Mouse (Mus musculus): ENCODE measurements around the gene Exoc4. TPM values are rescaled to one million over a fixed set of nuclear protein-coding genes. Genes with fewer than 3 reads are reported as not detected.

Exoc4 gene
- polyA plus RNA-seq, 1 experiment = 3.3 TPM

GRCm38 (mm10) chr6:33465392-33465791 lies 216.5 kb downstream of the Exoc4 start:
- H3K27ac ChIP-seq (ENCODE audit: insufficient read depth, low read depth, low read length) = no peak overlapping the region
- no peaks in the 10 kb centered on the region for H3K4me1 ChIP-seq (ENCODE audit: control insufficient read depth, insufficient read depth, insufficient read length, low read length)
- TF ChIP-seq POLR2A (IDR thresholded peaks at IDR 0.05; ENCODE audit: low read depth, low read length) (no peak), CTCF (IDR thresholded peaks at IDR 0.05; ENCODE audit: extremely low read depth, insufficient read length, insufficient replicate concordance, low read depth, low read length) (no peak)
- no peaks in the 10 kb centered on the region for H3K27me3 ChIP-seq (ENCODE audit: control insufficient read depth, insufficient read depth, low read length)
- 88% methylated on average over 3 of the region's 3 CpGs for whole genome bisulfite sequencing
- no peak overlapping the region for H3K4me3 ChIP-seq (ENCODE audit: low read depth, low read length)
- H3K36me3 ChIP-seq (ENCODE audit: control insufficient read depth, insufficient read depth, low read length) = no peaks in the 10 kb centered on the region

DNA sequence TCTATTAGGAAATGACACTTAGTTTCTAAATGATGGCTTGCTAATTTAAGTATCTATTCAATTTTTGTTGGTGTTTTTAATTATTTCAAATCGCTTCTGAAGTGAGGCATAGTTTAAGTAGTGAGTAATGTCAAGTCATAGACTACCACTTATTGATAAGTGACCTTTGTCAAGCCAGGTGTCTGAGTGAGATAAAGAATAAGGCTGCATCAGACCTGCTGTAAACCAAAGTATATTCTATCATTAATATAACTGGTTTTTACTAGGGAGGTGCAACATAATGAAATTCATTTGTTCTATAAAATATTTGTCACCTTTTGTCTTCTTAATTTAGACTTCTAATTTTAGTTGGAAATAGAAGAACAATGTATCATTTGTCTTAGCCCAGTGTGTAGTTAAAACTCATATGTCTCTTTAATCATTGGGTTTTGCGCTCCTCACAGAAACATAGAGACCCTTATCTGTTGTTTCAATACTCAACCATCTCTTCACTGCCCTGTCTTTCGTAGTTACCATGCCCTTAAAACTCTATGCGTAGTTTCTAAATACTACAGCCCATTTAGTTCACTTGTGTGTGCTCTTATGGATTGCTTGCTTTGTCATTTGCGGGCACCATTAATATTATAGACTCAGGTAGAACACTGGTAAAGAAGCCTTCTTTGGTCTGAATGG lies 217.4 kb downstream of the Exoc4 start:
- no peak overlapping the region for H3K4me3 ChIP-seq (ENCODE audit: low read depth, low read length)
- 81% methylated on average over 5 of the region's 5 CpGs for WGBS
- no peaks in the 10 kb centered on the region for H3K27me3 ChIP-seq (ENCODE audit: control insufficient read depth, insufficient read depth, low read length)
- H3K36me3 ChIP-seq (ENCODE audit: control insufficient read depth, insufficient read depth, low read length) = no peaks in the 10 kb centered on the region
- H3K4me1 ChIP-seq (ENCODE audit: control insufficient read depth, insufficient read depth, insufficient read length, low read length) = no peaks in the 10 kb centered on the region
- no peak for TF ChIP-seq POLR2A (IDR thresholded peaks at IDR 0.05; ENCODE audit: low read depth, low read length)
- TF ChIP-seq CTCF (IDR thresholded peaks at IDR 0.05; ENCODE audit: extremely low read depth, insufficient read length, insufficient replicate concordance, low read depth, low read length) = no peak
- no peak overlapping the region for H3K27ac ChIP-seq (ENCODE audit: insufficient read depth, low read depth, low read length)

DNA sequence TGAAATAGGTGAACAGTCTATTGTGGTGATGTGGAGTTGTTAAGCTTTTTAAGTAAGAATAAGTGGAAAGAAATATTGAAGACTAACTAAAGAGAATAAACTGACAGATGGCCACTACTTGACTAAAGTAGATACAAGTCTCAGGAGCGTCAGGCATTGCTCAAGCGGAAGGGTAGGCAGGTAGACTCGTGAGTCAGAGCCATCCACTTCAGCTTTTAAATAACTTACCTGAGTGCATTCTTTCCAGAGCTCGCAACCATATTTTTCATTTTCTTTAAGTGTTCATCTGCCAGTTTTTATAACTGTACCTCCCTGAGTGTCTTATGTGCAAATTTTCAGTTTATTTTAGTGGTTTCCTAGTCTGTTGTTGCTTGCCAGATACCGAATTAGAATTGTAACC lies 219.6 kb downstream of the Exoc4 start:
- TF ChIP-seq POLR2A (IDR thresholded peaks at IDR 0.05; ENCODE audit: low read depth, low read length) (no peak), CTCF (IDR thresholded peaks at IDR 0.05; ENCODE audit: extremely low read depth, insufficient read length, insufficient replicate concordance, low read depth, low read length) (no peak)
- WGBS = 90% methylated on average over 5 of the region's 5 CpGs

DNA sequence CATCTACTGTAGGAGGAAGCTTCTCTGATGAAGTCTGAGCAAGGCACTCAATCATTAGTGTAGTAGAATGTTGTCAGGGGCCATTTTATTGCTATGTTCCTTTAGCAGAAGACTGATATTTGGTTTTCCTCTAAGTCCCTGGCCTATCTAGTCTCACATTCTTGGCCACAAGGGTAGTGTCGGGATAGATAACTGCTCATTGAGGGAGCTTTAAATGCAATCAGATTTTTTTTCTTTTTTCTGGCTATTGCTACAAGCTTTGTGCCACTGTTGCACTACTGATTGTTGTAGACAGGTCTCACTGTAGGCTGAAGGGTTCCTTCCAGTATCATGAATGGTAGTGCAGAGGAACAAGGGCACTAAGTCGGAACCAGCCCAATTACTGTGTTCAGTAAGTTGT lies 227.2 kb downstream of the Exoc4 start:
- WGBS = 94% methylated on average over 2 of the region's 2 CpGs
- Histone ChIP-seq H3K27ac (ENCODE audit: insufficient read depth, low read depth, low read length) (no peak overlapping the region), H3K36me3 (ENCODE audit: control insufficient read depth, insufficient read depth, low read length) (no peaks in the 10 kb centered on the region), H3K4me3 (ENCODE audit: low read depth, low read length) (no peak overlapping the region), H3K4me1 (ENCODE audit: control insufficient read depth, insufficient read depth, insufficient read length, low read length) (no peaks in the 10 kb centered on the region), H3K27me3 (ENCODE audit: control insufficient read depth, insufficient read depth, low read length) (no peaks in the 10 kb centered on the region)
- TF ChIP-seq CTCF (IDR thresholded peaks at IDR 0.05; ENCODE audit: extremely low read depth, insufficient read length, insufficient replicate concordance, low read depth, low read length) (no peak), POLR2A (IDR thresholded peaks at IDR 0.05; ENCODE audit: low read depth, low read length) (no peak)

More for the DNA sequence above, 219.6 kb downstream of the Exoc4 start:
- H3K27ac ChIP-seq (ENCODE audit: insufficient read depth, low read depth, low read length) = no peak overlapping the region
- no peaks in the 10 kb centered on the region for H3K27me3 ChIP-seq (ENCODE audit: control insufficient read depth, insufficient read depth, low read length)
- H3K36me3 ChIP-seq (ENCODE audit: control insufficient read depth, insufficient read depth, low read length) = no peaks in the 10 kb centered on the region
- H3K4me1 ChIP-seq (ENCODE audit: control insufficient read depth, insufficient read depth, insufficient read length, low read length) = no peaks in the 10 kb centered on the region
- H3K4me3 ChIP-seq (ENCODE audit: low read depth, low read length) = no peak overlapping the region

DNA sequence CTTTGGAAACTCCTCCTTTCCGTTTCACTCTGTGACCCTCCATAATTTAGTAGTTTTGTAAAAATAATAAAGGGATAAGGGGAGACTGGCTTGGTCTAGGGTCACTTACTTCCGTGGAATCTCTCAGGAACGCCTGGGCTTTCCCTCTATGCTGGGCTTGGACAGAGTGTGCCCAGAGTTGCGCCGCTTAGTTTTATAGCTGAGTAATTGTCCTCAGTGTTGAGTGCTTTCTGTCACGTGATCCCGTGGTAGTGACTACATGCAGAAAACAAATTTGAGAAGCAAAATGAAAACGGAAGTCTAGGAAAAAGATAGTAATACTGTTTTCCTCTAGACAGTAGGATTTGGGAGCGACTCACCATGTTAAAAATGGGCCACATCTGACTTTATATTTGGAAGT lies 235.7 kb downstream of the Exoc4 start:
- Histone ChIP-seq H3K4me1 (ENCODE audit: control insufficient read depth, insufficient read depth, insufficient read length, low read length) (no peaks in the 10 kb centered on the region), H3K36me3 (ENCODE audit: control insufficient read depth, insufficient read depth, low read length) (no peaks in the 10 kb centered on the region), H3K27ac (ENCODE audit: insufficient read depth, low read depth, low read length) (no peak overlapping the region), H3K4me3 (ENCODE audit: low read depth, low read length) (no peak overlapping the region), H3K27me3 (ENCODE audit: control insufficient read depth, insufficient read depth, low read length) (no peaks in the 10 kb centered on the region)
- TF ChIP-seq POLR2A (IDR thresholded peaks at IDR 0.05; ENCODE audit: low read depth, low read length) (no peak), CTCF (IDR thresholded peaks at IDR 0.05; ENCODE audit: extremely low read depth, insufficient read length, insufficient replicate concordance, low read depth, low read length) (no peak)
- 84% methylated on average over 9 of the region's 9 CpGs for WGBS

GRCm38 (mm10) chr6:33489788-33490187 lies 240.9 kb downstream of the Exoc4 start:
- 94% methylated on average over 2 of the region's 2 CpGs for WGBS
- H3K27me3 ChIP-seq (ENCODE audit: control insufficient read depth, insufficient read depth, low read length) = no peaks in the 10 kb centered on the region
- TF ChIP-seq POLR2A (IDR thresholded peaks at IDR 0.05; ENCODE audit: low read depth, low read length) = no peak
- TF ChIP-seq CTCF (IDR thresholded peaks at IDR 0.05; ENCODE audit: extremely low read depth, insufficient read length, insufficient replicate concordance, low read depth, low read length) = no peak
- H3K36me3 ChIP-seq (ENCODE audit: control insufficient read depth, insufficient read depth, low read length) = no peaks in the 10 kb centered on the region
- H3K4me1 ChIP-seq (ENCODE audit: control insufficient read depth, insufficient read depth, insufficient read length, low read length) = no peaks in the 10 kb centered on the region
- no peak overlapping the region for H3K27ac ChIP-seq (ENCODE audit: insufficient read depth, low read depth, low read length)
- H3K4me3 ChIP-seq (ENCODE audit: low read depth, low read length) = no peak overlapping the region

GRCm38 (mm10) chr6:33496141-33496855 lies 247.4 kb downstream of the Exoc4 start:
- H3K27me3 ChIP-seq (ENCODE audit: control insufficient read depth, insufficient read depth, low read length) = no peaks in the 10 kb centered on the region
- WGBS = 84% methylated on average over 6 of the region's 6 CpGs
- H3K36me3 ChIP-seq (ENCODE audit: control insufficient read depth, insufficient read depth, low read length) = no peaks in the 10 kb centered on the region
- TF ChIP-seq CTCF (IDR thresholded peaks at IDR 0.05; ENCODE audit: extremely low read depth, insufficient read length, insufficient replicate concordance, low read depth, low read length) (no peak), POLR2A (IDR thresholded peaks at IDR 0.05; ENCODE audit: low read depth, low read length) (no peak)
- no peaks in the 10 kb centered on the region for H3K4me1 ChIP-seq (ENCODE audit: control insufficient read depth, insufficient read depth, insufficient read length, low read length)
- H3K27ac ChIP-seq (ENCODE audit: insufficient read depth, low read depth, low read length) = no peak overlapping the region
- no peak overlapping the region for H3K4me3 ChIP-seq (ENCODE audit: low read depth, low read length)

Data from small intestine, adult 2 months (tissue).